Mouse (Mus musculus) stomach, postnatal 0 days (tissue): ENCODE results near the gene D5Ertd579e.

Source experiments
- CTCF ChIP-seq: IDR thresholded peaks from 2 replicates; pipeline ENCODE4 v1.5.1; 2016; ENCODE audit warnings: antibody characterized with exemption, low read depth, mild to moderate bottlenecking, moderate library complexity
- EP300 ChIP-seq: optimal IDR thresholded peaks from 2 replicates; pipeline ENCODE3; 2016; ENCODE audit warnings: antibody characterized with exemption

DNA sequence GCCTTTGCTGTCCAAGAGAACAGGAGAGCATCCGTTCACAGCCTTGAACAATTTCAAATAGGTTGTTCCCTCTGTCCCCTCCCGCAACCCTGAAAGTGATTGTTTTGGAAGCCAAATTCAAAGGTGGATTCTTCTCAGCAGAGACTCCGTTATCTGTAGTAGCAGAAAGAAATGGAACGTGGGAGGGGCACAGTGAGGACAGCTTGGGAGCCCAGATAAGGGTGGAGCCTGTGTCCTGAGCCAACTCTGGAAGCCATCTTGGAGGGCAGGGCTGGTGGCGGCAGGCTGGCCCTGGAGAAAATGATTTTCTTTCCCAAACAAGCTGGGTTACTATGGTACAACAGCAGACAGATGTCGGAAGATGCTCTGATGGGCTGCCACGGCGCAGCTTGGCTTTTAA is 40.2 kb upstream of the D5Ertd579e start:
- TF ChIP-seq CTCF (no peak), EP300 (no peak)
